Mouse (Mus musculus) MEL (cell line): ENCODE data around the gene Hebp1. TPM values are rescaled to one million over a fixed set of nuclear protein-coding genes. Genes with fewer than 3 reads are reported as not detected.

Experiments
- DNase-seq: peaks from one replicate; pipeline ENCODE4 v3.0.0; 2011; ENCODE audit warnings: low read depth, low spot score
- H3K27ac ChIP-seq: 2 replicates; pipeline ENCODE4 v1.5.1; 2012; ENCODE audit warnings: low read depth, mild to moderate bottlenecking, control low read depth, low read length, moderate library complexity; ENCODE audit not compliant: control insufficient read depth
- H3K27me3 ChIP-seq, 2 experiments: fragments of 150-350 bp in 1 of 2; sonication (generic) in 1 of 2; 2 replicates each; pipeline ENCODE4 v1.6.1; 2012; ENCODE audit warnings: low read length in 2 of 2, mild to moderate bottlenecking in 2 of 2, improper control_type of control experiment in 1 of 2, moderate library complexity in 1 of 2; ENCODE audit not compliant: insufficient read depth in 2 of 2, control insufficient read depth in 1 of 2
- H3K36me3 ChIP-seq, 2 experiments: 2 replicates each; pipeline ENCODE4 v1.6.1; 2012 to 2014; ENCODE audit warnings: low read length in 2 of 2, improper control_type of control experiment in 1 of 2, inconsistent platforms in 1 of 2, mild to moderate bottlenecking in 1 of 2; ENCODE audit not compliant: insufficient read depth in 2 of 2, control insufficient read depth in 1 of 2
- H3K4me1 ChIP-seq, 2 experiments: fragments of 150-350 bp in 1 of 2; sonication (generic) in 1 of 2; 2 replicates each; pipeline ENCODE4 v1.6.1; 2012; ENCODE audit warnings: low read length in 2 of 2, improper control_type of control experiment in 1 of 2, mild to moderate bottlenecking in 1 of 2; ENCODE audit not compliant: insufficient read depth in 2 of 2, control insufficient read depth in 1 of 2
- H3K4me3 ChIP-seq, 2 experiments: fragments of 150-350 bp in 1 of 2; sonication (generic) in 1 of 2; 2 replicates each; pipeline ENCODE4 v1.5.1; 2012; ENCODE audit warnings: low read depth in 2 of 2, low read length in 2 of 2, mild to moderate bottlenecking in 2 of 2, moderate library complexity in 2 of 2, control low read depth in 1 of 2, improper control_type of control experiment in 1 of 2; ENCODE audit not compliant: control insufficient read depth in 1 of 2, insufficient read depth in 1 of 2
- H3K79me2 ChIP-seq: 2 replicates; pipeline ENCODE4 v1.6.1; 2012; ENCODE audit warnings: mild to moderate bottlenecking, low read length, moderate library complexity; ENCODE audit not compliant: control insufficient read depth, poor library complexity, insufficient read depth
- H3K9ac ChIP-seq: 2 replicates; pipeline ENCODE4 v1.6.1; 2012; ENCODE audit warnings: low read depth, mild to moderate bottlenecking, control low read depth, low read length, moderate library complexity; ENCODE audit not compliant: control insufficient read depth, poor library complexity, severe bottlenecking
- H3K9me3 ChIP-seq: fragments of 150-350 bp; sonication (generic); replicated peaks from 2 replicates; pipeline ENCODE4 v1.6.1; 2012; ENCODE audit warnings: mild to moderate bottlenecking, low read length, improper control_type of control experiment, moderate library complexity; ENCODE audit not compliant: insufficient read depth
- BHLHE40 ChIP-seq: IDR thresholded peaks from 2 replicates; pipeline ENCODE4 v1.6.1; 2012; ENCODE audit warnings: low read depth, mild to moderate bottlenecking, inconsistent platforms, low read length, improper control_type of control experiment, borderline replicate concordance
- CHD2 ChIP-seq: IDR thresholded peaks from 2 replicates; pipeline ENCODE4 v1.6.1; 2011; ENCODE audit warnings: low read length, improper control_type of control experiment
- CTCF ChIP-seq, 3 experiments: IDR thresholded peaks in 2 of 3; conservative IDR thresholded peaks in 1 of 3; 2 replicates each; pipeline ENCODE4 v1.5.1; 2011 to 2012; ENCODE audit warnings: low read length in 3 of 3, low read depth in 2 of 3, mild to moderate bottlenecking in 2 of 3, improper control_type of control experiment in 1 of 3, inconsistent platforms in 1 of 3, mixed read lengths in 1 of 3, moderate library complexity in 1 of 3; ENCODE audit not compliant: control insufficient read depth in 1 of 3, insufficient read depth in 1 of 3, poor library complexity in 1 of 3, severe bottlenecking in 1 of 3
- EP300 ChIP-seq, 2 experiments: IDR thresholded peaks; 2 replicates each; pipeline ENCODE4 v1.6.1; 2011; ENCODE audit warnings: improper control_type of control experiment in 2 of 2, low read length in 2 of 2, low read depth in 1 of 2, mild to moderate bottlenecking in 1 of 2
- GABPA ChIP-seq: IDR thresholded peaks from 2 replicates; pipeline ENCODE4 v1.6.1; 2012; ENCODE audit warnings: low read depth, mild to moderate bottlenecking, inconsistent platforms, low read length, improper control_type of control experiment, moderate library complexity
- GATA1 ChIP-seq: IDR thresholded peaks from 2 replicates; pipeline ENCODE4 v1.6.1; 2011; ENCODE audit warnings: low read depth, low read length, improper control_type of control experiment
- HCFC1 ChIP-seq: IDR thresholded peaks from 2 replicates; pipeline ENCODE4 v1.6.1; 2012; ENCODE audit warnings: low read depth, mild to moderate bottlenecking, inconsistent platforms, low read length, improper control_type of control experiment, moderate library complexity
- JUND ChIP-seq: IDR thresholded peaks from 2 replicates; pipeline ENCODE4 v1.6.1; 2011; ENCODE audit warnings: low read depth, mild to moderate bottlenecking, improper control_type of control experiment, low read length
- KAT2A ChIP-seq: conservative IDR thresholded peaks from 2 replicates; pipeline ENCODE4 v1.6.1; 2012; ENCODE audit warnings: low read depth, low read length, improper control_type of control experiment, inconsistent platforms
- MAFK ChIP-seq: IDR thresholded peaks from 2 replicates; pipeline ENCODE4 v1.6.1; 2011; ENCODE audit warnings: low read depth, mild to moderate bottlenecking, low read length, improper control_type of control experiment, borderline replicate concordance
- MAX ChIP-seq: IDR thresholded peaks from 2 replicates; pipeline ENCODE4 v1.6.1; 2011; ENCODE audit warnings: low read length, improper control_type of control experiment
- MAZ ChIP-seq: IDR thresholded peaks from 2 replicates; pipeline ENCODE4 v1.6.1; 2012; ENCODE audit warnings: low read depth, mild to moderate bottlenecking, inconsistent platforms, low read length, improper control_type of control experiment
- MXI1 ChIP-seq: IDR thresholded peaks from 2 replicates; pipeline ENCODE4 v1.6.1; 2011; ENCODE audit warnings: mild to moderate bottlenecking, low read depth, low read length, improper control_type of control experiment
- MYC ChIP-seq: IDR thresholded peaks from 2 replicates; pipeline ENCODE4 v1.6.1; 2011; ENCODE audit warnings: low read depth, mild to moderate bottlenecking, low read length, improper control_type of control experiment, moderate library complexity
- POLR2AphosphoS2 ChIP-seq: IDR thresholded peaks from 2 replicates; pipeline ENCODE4 v1.6.1; 2011; ENCODE audit warnings: low read length, improper control_type of control experiment
- POLR2AphosphoS5 ChIP-seq: IDR thresholded peaks from 2 replicates; pipeline ENCODE4 v1.6.1; 2012; ENCODE audit warnings: low read depth, borderline replicate concordance, mild to moderate bottlenecking, inconsistent platforms, low read length, moderate library complexity, mixed read lengths
- RAD21 ChIP-seq: IDR thresholded peaks from 2 replicates; pipeline ENCODE4 v1.6.1; 2011; ENCODE audit warnings: mild to moderate bottlenecking, low read depth, low read length, improper control_type of control experiment
- SMC3 ChIP-seq: IDR thresholded peaks from 2 replicates; pipeline ENCODE4 v1.6.1; 2011; ENCODE audit warnings: low read depth, low read length, improper control_type of control experiment
- TBP ChIP-seq: IDR thresholded peaks from 2 replicates; pipeline ENCODE4 v1.8.0; 2011; ENCODE audit warnings: low read depth, low read length, improper control_type of control experiment
- UBTF ChIP-seq: IDR thresholded peaks from 2 replicates; pipeline ENCODE4 v1.6.1; 2012; ENCODE audit warnings: low read depth, mild to moderate bottlenecking, inconsistent platforms, low read length, improper control_type of control experiment, moderate library complexity, borderline replicate concordance; ENCODE audit not compliant: insufficient read depth
- USF1 ChIP-seq: IDR thresholded peaks from 2 replicates; pipeline ENCODE4 v1.6.1; 2014; ENCODE audit warnings: low read depth, mild to moderate bottlenecking, inconsistent platforms, low read length, improper control_type of control experiment, moderate library complexity
- USF2 ChIP-seq, 2 experiments: IDR thresholded peaks; 2 replicates each; pipeline ENCODE4 v1.6.1; 2011 to 2012; ENCODE audit warnings: improper control_type of control experiment in 2 of 2, low read length in 2 of 2, borderline replicate concordance in 1 of 2, inconsistent platforms in 1 of 2, low read depth in 1 of 2, mild to moderate bottlenecking in 1 of 2; ENCODE audit not compliant: insufficient read depth in 1 of 2
- ZC3H11A ChIP-seq: IDR thresholded peaks from 2 replicates; pipeline ENCODE4 v1.6.1; 2012; ENCODE audit warnings: low read depth, mild to moderate bottlenecking, inconsistent platforms, low read length, improper control_type of control experiment
- ZKSCAN1 ChIP-seq: IDR thresholded peaks from 2 replicates; pipeline ENCODE4 v1.6.1; 2012; ENCODE audit warnings: low read depth, mild to moderate bottlenecking, inconsistent platforms, low read length, improper control_type of control experiment, moderate library complexity
- ZMIZ1 ChIP-seq: IDR thresholded peaks from 2 replicates; pipeline ENCODE4 v1.6.1; 2012; ENCODE audit warnings: low read depth, mild to moderate bottlenecking, inconsistent platforms, low read length, improper control_type of control experiment, moderate library complexity
- ZNF384 ChIP-seq: IDR thresholded peaks from 2 replicates; pipeline ENCODE4 v1.6.1; 2012; ENCODE audit warnings: low read depth, mild to moderate bottlenecking, inconsistent platforms, low read length, improper control_type of control experiment
- polyA plus RNA-seq, 2 experiments: library from polyadenylated mRNA; stranded (reverse) in 1 of 2; unstranded in 1 of 2; fragments of >175 nt in 1 of 2; fragments of >200 nt in 1 of 2; gene quantifications; 2 replicates each; pipeline versions ENCODE4 v1.2.1 to v1.2.4; 2012; ENCODE audit warnings: low replicate concordance in 2 of 2, low read depth in 1 of 2; ENCODE audit not compliant: insufficient read length in 2 of 2, insufficient read depth in 1 of 2, missing spikeins in 1 of 2
- total RNA-seq: library from RNA; depleted of rRNA; stranded (reverse); fragments of 300-350 nt; gene quantifications from 2 replicates; pipeline ENCODE4 v1.2.3, GENCODE M21; 2012

The Hebp1 gene
- total and polyA plus RNA-seq, 3 experiments, result 16.7 to 25.1 TPM; not detected in 1

GRCm38 (mm10) chr6:135177271-135177670 is 20.6 kb downstream of the Hebp1 start:
- H3K4me1 ChIP-seq, result no peaks in the 10 kb centered on the region
- no peaks in the 10 kb centered on the region for H3K36me3 ChIP-seq
- H3K9me3 ChIP-seq, result no peaks in the 10 kb centered on the region
- TF ChIP-seq GATA1, result no peak
- no peak for TF ChIP-seq ZKSCAN1
- TF ChIP-seq HCFC1, result no peak
- no peak for TF ChIP-seq UBTF
- TF ChIP-seq MYC, result no peak
- no peak for TF ChIP-seq MAFK
- no peak for TF ChIP-seq POLR2AphosphoS5
- no peak for TF ChIP-seq CTCF (IDR thresholded peaks at IDR 0.05 in 2 of 3, conservative IDR thresholded peaks at IDR 0.05 in 1 of 3; ENCODE audit: control insufficient read depth in 1 of 3, insufficient read depth in 1 of 3, low read depth in 2 of 3, low read length in 3 of 3, poor library complexity in 1 of 3, severe bottlenecking in 1 of 3)
- TF ChIP-seq EP300 (IDR thresholded peaks at IDR 0.05; ENCODE audit: low read depth in 1 of 2, low read length in 2 of 2), result no peak
- H3K9ac ChIP-seq, result no peak overlapping the region
- H3K4me3 ChIP-seq, result no peak overlapping the region
- no peaks in the 10 kb centered on the region for H3K79me2 ChIP-seq
- no peak for DNase-seq
- peaks cover 0 to 2% of the 10 kb centered on the region in 2 experiments; a peak in 3 of 4 replicates for H3K27me3 ChIP-seq
- H3K27ac ChIP-seq, result no peak overlapping the region

- no peaks in the 10 kb centered on the region for H3K4me1 ChIP-seq
- no peaks in the 10 kb centered on the region for H3K79me2 ChIP-seq
- H3K27ac ChIP-seq, result no peak overlapping the region
- no peak for DNase-seq
- TF ChIP-seq MAX (no peak), TBP (no peak), ZKSCAN1 (no peak), USF1 (no peak)
- TF ChIP-seq, all 39 proteins: peak for 0
- H3K9ac ChIP-seq, result no peak overlapping the region
- no peaks in the 10 kb centered on the region for H3K36me3 ChIP-seq
- no peaks in the 10 kb centered on the region for H3K9me3 ChIP-seq
- H3K4me3 ChIP-seq, result no peak overlapping the region
- peaks cover 0 to 2% of the 10 kb centered on the region in 2 experiments; a peak in 3 of 4 replicates for H3K27me3 ChIP-seq
Observed at GRCm38 (mm10) chr6:135175014-135175413, 22.8 kb downstream of the Hebp1 start.

DNA sequence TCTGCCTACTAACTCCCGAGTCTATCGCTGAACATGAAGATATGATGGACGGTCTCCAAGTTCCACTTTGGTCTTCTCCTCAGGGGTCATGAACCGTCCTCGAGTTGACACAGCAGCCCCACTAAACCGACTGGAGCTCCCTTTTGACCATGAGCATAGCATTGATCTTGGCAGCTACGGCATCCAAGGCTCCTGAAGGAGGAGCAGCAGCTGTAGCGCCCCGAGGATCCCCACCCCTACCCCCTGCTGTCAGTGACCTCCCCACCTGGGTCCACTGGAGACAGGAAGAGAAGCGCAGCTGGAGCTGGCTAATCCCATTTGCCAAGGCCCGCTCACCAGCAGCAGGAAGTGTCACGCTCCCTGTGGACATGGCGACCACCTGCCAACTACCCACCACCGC is 26.1 kb downstream of the Hebp1 start:
- no peak for DNase-seq
- TF ChIP-seq ZC3H11A (no peak), TBP (no peak), GABPA (no peak), ZNF384 (no peak), USF1 (no peak), MAZ (no peak), MXI1 (no peak), MYC (no peak), USF2 (IDR thresholded peaks at IDR 0.05; ENCODE audit: borderline replicate concordance in 1 of 2, insufficient read depth in 1 of 2, low read depth in 1 of 2, low read length in 2 of 2) (no peak), EP300 (IDR thresholded peaks at IDR 0.05; ENCODE audit: low read depth in 1 of 2, low read length in 2 of 2) (no peak), POLR2AphosphoS2 (no peak), MAFK (no peak), ZMIZ1 (no peak), RAD21 (no peak), JUND (no peak), CHD2 (no peak), HCFC1 (no peak), SMC3 (no peak), BHLHE40 (no peak), KAT2A (no peak)
- H3K9me3 ChIP-seq, result no peaks in the 10 kb centered on the region
- H3K4me3 ChIP-seq, result no peak overlapping the region
- no peak overlapping the region for H3K27ac ChIP-seq
- no peak overlapping the region for H3K9ac ChIP-seq
- H3K36me3 ChIP-seq, result peaks cover 0 to 2% of the 10 kb centered on the region in 2 experiments; a peak in 2 of 4 replicates
- H3K27me3 ChIP-seq, result no peaks in the 10 kb centered on the region
- H3K4me1 ChIP-seq, result peaks cover 0 to 6% of the 10 kb centered on the region in 2 experiments; a peak in 3 of 4 replicates
- no peaks in the 10 kb centered on the region; the same call in 1 of the 2 replicates for H3K79me2 ChIP-seq
